Mouse (Mus musculus) heart, embryonic 15.5 days (tissue): ENCODE measurements around the gene Cpt2. TPM values are rescaled to one million over a fixed set of nuclear protein-coding genes. Genes with fewer than 3 reads are reported as not detected.
A peak's percentile ranks its signal among the peaks of the same experiment; 100 is the strongest.

ENCODE experiments used
- ATAC-seq: fragments of 200-750 bp; cut with Nextera tagmentation; replicated peaks from 2 replicates; pipeline ENCODE4 v1.8.0; 2017; ENCODE audit warnings: low read depth, moderate TSS enrichment; ENCODE audit not compliant: insufficient number of reproducible peaks, insufficient read depth, low FRiP score
- H3K27ac ChIP-seq: fragments of 300-500 bp; sonication (generic); 2 replicates; pipeline ENCODE4 v1.5.1; 2015; ENCODE audit warnings: mild to moderate bottlenecking, inconsistent platforms
- H3K27me3 ChIP-seq: fragments of 300-500 bp; sonication (generic); 2 replicates; pipeline ENCODE4 v1.6.1; 2015; ENCODE audit warnings: inconsistent platforms
- H3K36me3 ChIP-seq: fragments of 300-500 bp; sonication (generic); 2 replicates; pipeline ENCODE4 v1.6.1; 2015; ENCODE audit warnings: mild to moderate bottlenecking, inconsistent platforms
- H3K4me1 ChIP-seq: fragments of 300-500 bp; sonication (generic); replicated peaks from 2 replicates; pipeline ENCODE4 v1.6.1; 2015; ENCODE audit warnings: inconsistent platforms
- H3K4me2 ChIP-seq: fragments of 300-500 bp; sonication (generic); 2 replicates; pipeline ENCODE4 v1.6.1; 2015; ENCODE audit warnings: inconsistent platforms, mild to moderate bottlenecking, moderate library complexity
- H3K4me3 ChIP-seq: fragments of 300-500 bp; sonication (generic); 2 replicates; pipeline ENCODE4 v1.5.1; 2015; ENCODE audit warnings: mild to moderate bottlenecking, inconsistent platforms
- H3K9ac ChIP-seq: fragments of 300-500 bp; sonication (generic); 2 replicates; pipeline ENCODE4 v1.6.1; 2015; ENCODE audit warnings: mild to moderate bottlenecking, inconsistent platforms
- H3K9me3 ChIP-seq: fragments of 300-500 bp; sonication (generic); replicated peaks from 2 replicates; pipeline ENCODE4 v1.6.1; 2016; ENCODE audit warnings: inconsistent platforms
- WGBS: fragments of 180-500 bp; shearing (Covaris S2); methylation state at CpG from one replicate; pipeline ENCODE4 v1.1.7; 2015; ENCODE audit warnings: mixed read lengths; 5-methylcytosine and 5-hydroxymethylcytosine counted together
- polyA plus RNA-seq: library from polyadenylated mRNA; unstranded; fragments of >200 nt; fragmentation: Nextera tagmentation; extraction: Ambion mirVana; gene quantifications from 2 replicates; pipeline ENCODE4 v1.2.1, GENCODE M21; 2015

Gene Cpt2
- polyA plus RNA-seq, 1 experiment from 2014 or later, result 54.0 TPM

DNA sequence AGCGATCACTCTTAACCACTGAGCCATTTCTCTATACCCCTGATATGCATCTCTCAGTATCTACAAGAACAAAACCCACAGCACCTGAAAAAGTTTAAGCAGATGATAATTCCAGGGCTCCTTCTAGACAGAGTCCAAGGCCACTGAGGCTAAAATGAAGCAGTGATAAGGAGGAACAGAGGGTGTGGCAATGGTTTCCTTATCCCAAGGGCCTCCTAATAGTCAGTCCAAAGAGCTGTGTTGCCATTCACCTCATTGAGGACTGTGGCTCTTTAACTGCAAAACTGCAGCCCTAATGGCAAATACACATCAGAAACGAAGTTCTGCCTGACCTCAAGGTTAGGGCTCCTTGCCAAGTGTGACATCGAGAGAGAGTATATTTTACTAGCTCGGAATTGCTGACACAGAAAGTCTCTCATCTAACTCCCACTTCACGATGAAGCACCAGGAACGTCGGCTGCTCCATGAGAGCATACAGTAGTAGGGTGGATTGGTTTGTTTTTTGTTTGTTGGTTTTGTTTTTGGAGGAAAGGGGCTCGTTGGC lies 2.2 kb downstream of the Cpt2 start:
- no peak overlapping the region for H3K4me3 ChIP-seq
- H3K27ac ChIP-seq, result peak overlapping the region; percentile 76
- peak overlapping the region; percentile 11; the same call in 1 of the 2 replicates for H3K4me2 ChIP-seq
- H3K36me3 ChIP-seq, result no peaks in the 10 kb centered on the region
- no peak for ATAC-seq
- WGBS, result 48% methylated on average over 8 of the region's 8 CpGs
- H3K4me1 ChIP-seq, result peaks cover 21% of the 10 kb centered on the region
- no peak overlapping the region for H3K9ac ChIP-seq
- no peaks in the 10 kb centered on the region for H3K27me3 ChIP-seq
- no peaks in the 10 kb centered on the region for H3K9me3 ChIP-seq

DNA sequence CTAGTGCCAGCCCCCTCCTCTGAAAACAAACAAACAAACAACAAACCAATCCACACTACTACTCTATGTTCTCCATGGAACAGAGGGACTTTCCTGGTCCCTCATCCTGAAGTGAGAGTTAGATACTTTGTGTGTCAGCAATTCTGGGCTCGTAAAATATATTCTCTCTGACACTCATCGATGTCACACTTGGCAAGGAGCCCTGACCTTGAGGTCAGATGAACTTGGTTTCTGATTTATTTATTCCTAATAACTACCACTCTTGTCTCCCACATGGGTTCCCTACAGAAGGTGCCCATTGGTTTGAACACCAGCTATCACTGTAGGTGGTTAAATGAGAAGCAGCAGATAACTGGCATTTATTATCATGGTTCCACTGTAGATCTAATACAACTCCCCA lies 3.1 kb downstream of the Cpt2 start:
- Histone ChIP-seq H3K4me2 (no peak overlapping the region), H3K4me1 (peaks cover 21% of the 10 kb centered on the region), H3K9me3 (no peaks in the 10 kb centered on the region), H3K4me3 (no peak overlapping the region), H3K9ac (no peak overlapping the region), H3K27me3 (no peaks in the 10 kb centered on the region), H3K36me3 (no peaks in the 10 kb centered on the region), H3K27ac (no peak overlapping the region)
- no peak for ATAC-seq
- 65% methylated on average over 2 of the region's 2 CpGs for WGBS

- no peaks in the 10 kb centered on the region for H3K9me3 ChIP-seq
- WGBS, result 85% methylated on average over 4 of the region's 4 CpGs
- peaks cover 29% of the 10 kb centered on the region for H3K36me3 ChIP-seq
- H3K9ac ChIP-seq, result no peak overlapping the region
- no peak overlapping the region for H3K4me2 ChIP-seq
- H3K4me1 ChIP-seq, result no peaks in the 10 kb centered on the region
- H3K27ac ChIP-seq, result no peak overlapping the region
- no peak for ATAC-seq
- H3K27me3 ChIP-seq, result no peaks in the 10 kb centered on the region
- H3K4me3 ChIP-seq, result no peak overlapping the region
Observed at GRCm38 (mm10) chr4:107910020-107910419, 13.4 kb downstream of the Cpt2 start.

DNA sequence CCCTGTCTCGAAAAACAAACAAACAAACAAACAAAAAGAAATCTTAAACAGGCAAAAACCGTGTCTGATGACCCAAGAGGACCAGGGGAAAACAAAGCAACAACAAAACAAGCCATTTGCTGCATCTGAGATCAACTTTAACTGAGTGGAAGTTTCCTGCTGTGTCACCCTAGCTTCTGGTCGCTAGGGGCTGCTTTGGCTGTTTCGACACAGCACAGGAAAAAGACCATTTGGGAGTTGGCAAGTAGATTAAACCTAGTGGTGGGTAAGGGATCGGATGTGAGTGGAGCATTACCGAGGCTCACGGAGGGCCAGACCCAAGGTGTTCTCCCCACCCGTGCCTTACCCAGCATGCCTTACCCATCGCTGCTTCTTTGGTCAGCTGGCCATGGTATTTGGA lies 16.8 kb downstream of the Cpt2 start:
- H3K9me3 ChIP-seq, result no peaks in the 10 kb centered on the region
- H3K27me3 ChIP-seq, result no peaks in the 10 kb centered on the region
- H3K4me3 ChIP-seq, result no peak overlapping the region
- ATAC-seq, result no peak
- H3K4me2 ChIP-seq, result no peak overlapping the region
- no peak overlapping the region for H3K9ac ChIP-seq
- H3K36me3 ChIP-seq, result peaks cover 17% of the 10 kb centered on the region
- H3K27ac ChIP-seq, result no peak overlapping the region
- 85% methylated on average over 9 of the region's 9 CpGs for WGBS
- H3K4me1 ChIP-seq, result no peaks in the 10 kb centered on the region

GRCm38 (mm10) chr4:107904252-107904651 lies 19.2 kb downstream of the Cpt2 start:
- Histone ChIP-seq H3K4me2 (no peak overlapping the region), H3K27me3 (no peaks in the 10 kb centered on the region), H3K36me3 (peaks cover 11% of the 10 kb centered on the region; the same call in 1 of the 2 replicates), H3K9ac (no peak overlapping the region), H3K4me3 (no peak overlapping the region), H3K4me1 (no peaks in the 10 kb centered on the region), H3K9me3 (no peaks in the 10 kb centered on the region), H3K27ac (no peak overlapping the region)
- 78% methylated on average over 10 of the region's 10 CpGs for WGBS
- no peak for ATAC-seq

DNA sequence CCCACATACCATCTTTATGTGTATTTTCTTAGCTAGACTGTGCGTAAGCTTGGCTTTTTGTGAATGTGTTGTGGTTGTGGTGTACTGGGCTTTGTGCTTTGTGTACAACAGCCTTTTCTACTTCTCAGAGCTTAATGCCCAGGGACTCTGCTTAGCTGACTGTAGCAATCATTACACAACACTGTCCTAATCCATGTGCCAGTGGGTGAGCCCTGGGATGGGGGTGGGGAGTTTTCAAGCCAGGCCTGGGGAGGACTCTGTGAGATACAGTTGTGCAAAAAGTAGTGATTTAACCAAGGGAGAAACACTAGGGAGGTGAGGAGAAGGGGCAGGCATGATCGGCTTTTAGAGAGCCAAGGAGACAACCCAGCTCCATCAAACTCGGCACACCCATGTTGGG lies 23.2 kb downstream of the Cpt2 start:
- Histone ChIP-seq H3K36me3 (peaks cover 45% of the 10 kb centered on the region), H3K27ac (no peak overlapping the region), H3K9ac (no peak overlapping the region), H3K9me3 (no peaks in the 10 kb centered on the region), H3K27me3 (no peaks in the 10 kb centered on the region), H3K4me1 (no peaks in the 10 kb centered on the region), H3K4me3 (no peak overlapping the region), H3K4me2 (no peak overlapping the region)
- WGBS, result 87% methylated on average over 3 of the region's 3 CpGs
- no peak for ATAC-seq

DNA sequence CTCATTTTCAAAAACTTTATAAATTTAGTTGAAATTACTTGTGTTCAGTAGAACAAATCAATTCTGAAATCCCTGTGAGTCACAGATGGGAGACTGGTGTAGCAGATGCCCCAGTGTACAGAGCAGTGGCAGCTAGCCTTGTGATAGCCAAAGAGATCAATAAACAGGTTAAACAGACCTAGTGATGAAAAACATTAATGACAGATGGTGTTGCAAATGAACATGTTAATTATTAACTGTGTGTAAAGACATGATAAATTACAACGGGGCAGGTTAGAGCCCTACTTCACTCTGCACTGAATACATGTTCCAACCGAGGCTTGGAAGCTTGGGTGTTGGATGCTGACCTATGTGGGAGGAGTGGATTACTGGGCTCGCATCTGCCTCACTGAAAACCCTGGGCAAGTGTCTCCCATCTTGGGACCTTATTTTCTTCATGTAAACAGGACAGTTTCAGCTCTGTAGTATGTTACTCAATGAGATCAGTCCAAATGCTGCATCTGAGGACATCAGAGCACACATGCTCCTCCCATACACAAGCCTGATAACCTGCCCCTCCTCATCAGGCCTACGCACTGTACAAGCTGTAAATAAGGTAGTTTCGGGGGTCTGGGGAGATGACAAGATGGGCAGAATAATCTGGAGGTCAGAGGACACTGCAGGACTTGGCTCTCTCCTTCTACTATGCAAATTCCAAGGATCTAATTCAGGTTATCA lies 24.0 kb downstream of the Cpt2 start:
- H3K27me3 ChIP-seq, result no peaks in the 10 kb centered on the region
- H3K4me3 ChIP-seq, result no peak overlapping the region
- no peaks in the 10 kb centered on the region for H3K4me1 ChIP-seq
- H3K9me3 ChIP-seq, result no peaks in the 10 kb centered on the region
- 86% methylated on average over 5 of the region's 5 CpGs for WGBS
- H3K4me2 ChIP-seq, result no peak overlapping the region
- H3K27ac ChIP-seq, result no peak overlapping the region
- no peak overlapping the region for H3K9ac ChIP-seq
- ATAC-seq, result no peak
- peaks cover 50% of the 10 kb centered on the region for H3K36me3 ChIP-seq

GRCm38 (mm10) chr4:107892663-107893062 lies 30.7 kb downstream of the Cpt2 start:
- no peak overlapping the region for H3K9ac ChIP-seq
- H3K9me3 ChIP-seq, result no peaks in the 10 kb centered on the region
- H3K4me1 ChIP-seq, result peaks cover 14% of the 10 kb centered on the region
- WGBS, result 76% methylated on average over 2 of the region's 2 CpGs
- H3K4me2 ChIP-seq, result no peak overlapping the region
- no peak overlapping the region for H3K4me3 ChIP-seq
- peaks cover 56% of the 10 kb centered on the region for H3K36me3 ChIP-seq
- ATAC-seq, result no peak
- no peaks in the 10 kb centered on the region for H3K27me3 ChIP-seq
- H3K27ac ChIP-seq, result no peak overlapping the region

GRCm38 (mm10) chr4:107889731-107890432 lies 33.5 kb downstream of the Cpt2 start, which contains the start of gene 0610037L13Rik:
TSS of gene 0610037L13Rik (plus strand) at chr4:107889813.
- Histone ChIP-seq H3K4me1 (peaks cover 14% of the 10 kb centered on the region), H3K36me3 (peaks cover 50% of the 10 kb centered on the region), H3K9me3 (no peaks in the 10 kb centered on the region), H3K9ac (peak within 1 kb of the TSS; percentile 71), H3K27me3 (no peaks in the 10 kb centered on the region), H3K4me2 (peak within 1 kb of the TSS; percentile 84), H3K4me3 (peak within 1 kb of the TSS; percentile 76), H3K27ac (peak within 1 kb of the TSS; percentile 93)
- under 1% methylated on average over 47 of the region's 48 CpGs for WGBS
- ATAC-seq, result peak; percentile 93

GRCm38 (mm10) chr4:107889385-107889730 lies 34.1 kb downstream of the Cpt2 start:
- Histone ChIP-seq H3K27ac (peak overlapping the region; percentile 93), H3K9ac (peak overlapping the region; percentile 71), H3K36me3 (peaks cover 52% of the 10 kb centered on the region), H3K27me3 (no peaks in the 10 kb centered on the region), H3K9me3 (no peaks in the 10 kb centered on the region), H3K4me3 (peak overlapping the region; percentile 76), H3K4me1 (peaks cover 14% of the 10 kb centered on the region), H3K4me2 (peak overlapping the region; percentile 84)
- peak; percentile 19 for ATAC-seq
- WGBS, result under 1% methylated on average over 12 of the region's 12 CpGs

DNA sequence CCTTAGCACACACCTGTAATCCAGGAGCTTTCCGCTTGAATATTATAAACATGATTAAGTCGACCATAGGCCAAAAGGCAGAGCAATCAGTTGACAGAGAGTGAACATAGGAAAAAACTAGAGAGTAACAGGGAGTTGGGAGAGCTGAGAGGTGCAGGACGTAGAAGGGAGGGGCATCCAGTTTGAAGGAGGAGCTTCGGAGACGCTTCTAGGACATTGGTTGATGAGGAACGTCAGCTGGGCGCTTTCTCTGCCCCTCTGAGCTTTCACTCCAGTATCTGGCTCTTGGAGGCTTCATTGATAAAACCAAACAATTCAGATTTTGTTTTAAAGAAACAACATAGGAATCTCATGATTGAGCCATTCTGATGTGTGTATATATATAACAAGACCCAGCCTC lies 37.0 kb downstream of the Cpt2 start:
- Histone ChIP-seq H3K4me2 (no peak overlapping the region), H3K9me3 (no peaks in the 10 kb centered on the region), H3K9ac (no peak overlapping the region), H3K27me3 (no peaks in the 10 kb centered on the region), H3K4me1 (peaks cover 14% of the 10 kb centered on the region), H3K27ac (no peak overlapping the region), H3K4me3 (no peak overlapping the region), H3K36me3 (peaks cover 53% of the 10 kb centered on the region)
- no peak for ATAC-seq
- 76% methylated on average over 7 of the region's 7 CpGs for WGBS
